Mouse (Mus musculus) stomach, postnatal 0 days (tissue): ENCODE measurements around the gene Plekhn1. TPM values are rescaled to one million over a fixed set of nuclear protein-coding genes. Genes with fewer than 3 reads are reported as not detected.
A peak's percentile ranks its signal among the peaks of the same experiment; 100 is the strongest.

Experiments
- ATAC-seq: fragments of 200-750 bp; cut with Nextera tagmentation; 2 replicates; pipeline ENCODE4 v1.8.0; 2017; ENCODE audit not compliant: low FRiP score, low TSS enrichment
- DNase-seq: peaks from one replicate; pipeline ENCODE4 v3.0.0-alpha.2; 2016; ENCODE audit warnings: low spot score
- H3K27ac ChIP-seq: fragments of 300-500 bp; sonication (generic); replicated peaks from 2 replicates; pipeline ENCODE4 v1.5.1; 2014; ENCODE audit warnings: mild to moderate bottlenecking, control low read depth
- H3K27me3 ChIP-seq: fragments of 300-500 bp; sonication (generic); 2 replicates; pipeline ENCODE4 v1.6.1; 2014; ENCODE audit warnings: low read length; ENCODE audit not compliant: control insufficient read depth, insufficient read depth
- H3K36me3 ChIP-seq: fragments of 300-500 bp; sonication (generic); 2 replicates; pipeline ENCODE4 v1.6.1; 2014; ENCODE audit warnings: low read length, mixed read lengths; ENCODE audit not compliant: control insufficient read depth, insufficient read depth
- H3K4me1 ChIP-seq: fragments of 300-500 bp; sonication (generic); replicated peaks from 2 replicates; pipeline ENCODE4 v1.6.1; 2014; ENCODE audit warnings: antibody characterized with exemption; ENCODE audit not compliant: control insufficient read depth, insufficient read depth
- H3K4me2 ChIP-seq: fragments of 300-500 bp; sonication (generic); replicated peaks from 2 replicates; pipeline ENCODE4 v1.6.1; 2014; ENCODE audit warnings: low read depth, mild to moderate bottlenecking, control low read depth, moderate library complexity
- H3K4me3 ChIP-seq: fragments of 300-500 bp; sonication (generic); 2 replicates; pipeline ENCODE4 v1.5.1; 2014; ENCODE audit warnings: low read depth, low read length, control low read depth
- H3K9ac ChIP-seq: fragments of 300-500 bp; sonication (generic); 2 replicates; pipeline ENCODE4 v1.6.1; 2014; ENCODE audit warnings: mild to moderate bottlenecking, low read length, control low read depth, mixed read lengths
- H3K9me3 ChIP-seq: fragments of 300-500 bp; sonication (generic); 2 replicates; pipeline ENCODE4 v1.6.1; 2016; ENCODE audit warnings: low read length; ENCODE audit not compliant: control insufficient read depth
- CTCF ChIP-seq: IDR thresholded peaks from 2 replicates; pipeline ENCODE4 v1.5.1; 2016; ENCODE audit warnings: antibody characterized with exemption, low read depth, mild to moderate bottlenecking, moderate library complexity
- EP300 ChIP-seq: optimal IDR thresholded peaks from 2 replicates; pipeline ENCODE3; 2016; ENCODE audit warnings: antibody characterized with exemption
- WGBS: fragments of 180-500 bp; shearing (Covaris S2); extraction: QIAGEN DNeasy Blood & Tissue Kit; methylation state at CpG from one replicate; pipeline ENCODE4 v1.1.7; 2014; 5-methylcytosine and 5-hydroxymethylcytosine counted together
- microRNA-seq: library from miRNA; unstranded; fragments of <30 nt; microRNA quantifications from one replicate; pipeline ENCODE4, GENCODE M21; 2016
- polyA plus RNA-seq: library from polyadenylated mRNA; unstranded; fragments of >200 nt; fragmentation: Nextera tagmentation; extraction: Ambion mirVana; gene quantifications from 2 replicates; pipeline ENCODE4 v1.2.1, GENCODE M21; 2015

Plekhn1 gene
- polyA plus RNA-seq, 1 experiment from 2014 or later, result 34.0 TPM

DNA sequence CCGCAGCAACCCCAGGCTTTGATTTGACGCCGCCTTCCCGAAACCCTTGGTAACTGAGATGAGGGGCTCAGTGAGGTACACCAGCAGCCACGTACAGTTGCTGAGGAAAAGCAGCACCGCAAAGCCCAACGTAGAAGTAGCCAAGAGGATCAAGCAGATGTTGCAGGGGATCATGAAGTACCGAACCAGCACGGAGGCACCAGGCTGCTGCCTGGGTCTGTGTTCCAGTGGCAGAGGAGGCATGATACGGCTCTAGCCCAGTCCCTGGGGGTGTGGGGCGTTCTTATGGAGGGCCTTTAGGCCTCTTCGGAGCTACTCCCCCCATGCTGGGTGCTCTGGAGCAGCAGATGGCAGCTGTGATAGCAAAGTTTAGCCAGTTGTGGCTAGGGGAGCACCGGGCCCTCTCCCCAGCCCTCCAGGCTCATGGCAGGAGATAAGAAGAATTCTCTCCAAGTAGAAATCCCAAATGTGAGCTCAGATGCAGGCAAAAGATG lies 49.2 kb downstream of the Plekhn1 start:
- TF ChIP-seq EP300 (no peak), CTCF (no peak)
- Histone ChIP-seq H3K4me3 (no peak overlapping the region), H3K9me3 (no peaks in the 10 kb centered on the region), H3K9ac (peak overlapping the region; percentile 8; the same call in 1 of the 2 replicates), H3K27me3 (no peaks in the 10 kb centered on the region), H3K4me1 (no peaks in the 10 kb centered on the region), H3K36me3 (no peaks in the 10 kb centered on the region), H3K27ac (no peak overlapping the region), H3K4me2 (no peak overlapping the region; the same call in 1 of the 2 replicates)
- DNase-seq, result no peak
- no peak for ATAC-seq
- WGBS, result 86% methylated on average over 13 of the region's 13 CpGs

DNA sequence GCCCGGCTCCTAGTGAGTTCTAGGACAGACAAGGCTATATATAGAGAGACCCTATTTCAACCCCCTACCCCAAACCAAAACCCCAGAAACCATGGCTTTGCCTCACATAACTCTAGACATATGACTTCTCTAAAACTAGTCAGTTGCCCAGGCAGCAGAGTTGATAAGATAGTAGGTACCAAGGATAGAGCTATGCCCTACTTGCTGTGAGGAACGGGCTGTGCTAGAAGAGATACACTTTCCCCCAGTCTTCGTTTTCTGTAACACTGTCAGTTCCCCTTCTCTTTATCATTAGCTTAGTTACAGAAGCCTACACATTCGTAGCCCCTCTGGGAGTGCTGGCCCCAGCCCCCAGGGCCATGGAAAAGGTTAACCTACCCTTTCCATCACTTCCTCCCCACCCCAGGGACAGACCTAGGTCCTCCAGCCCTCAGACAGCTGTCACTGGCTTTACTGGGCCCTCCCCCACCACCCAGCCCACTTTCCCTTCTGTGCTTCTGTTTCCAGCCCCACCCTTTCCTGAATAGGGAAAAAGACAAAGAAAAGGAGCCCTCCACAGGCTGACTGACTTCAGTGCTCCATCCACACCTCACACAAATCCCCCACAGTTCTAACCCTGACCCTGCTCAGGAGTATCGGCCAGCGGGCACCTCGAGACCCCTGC lies 50.2 kb downstream of the Plekhn1 start:
- H3K27me3 ChIP-seq, result no peaks in the 10 kb centered on the region
- WGBS, result 82% methylated on average over 7 of the region's 7 CpGs
- ATAC-seq (no peak), DNase-seq (no peak)
- H3K9ac ChIP-seq, result no peak overlapping the region
- H3K36me3 ChIP-seq, result no peaks in the 10 kb centered on the region
- H3K27ac ChIP-seq, result no peak overlapping the region
- no peaks in the 10 kb centered on the region for H3K4me1 ChIP-seq
- no peak for TF ChIP-seq EP300
- TF ChIP-seq CTCF, result no peak
- H3K4me3 ChIP-seq, result no peak overlapping the region
- H3K4me2 ChIP-seq, result no peak overlapping the region
- no peaks in the 10 kb centered on the region for H3K9me3 ChIP-seq

DNA sequence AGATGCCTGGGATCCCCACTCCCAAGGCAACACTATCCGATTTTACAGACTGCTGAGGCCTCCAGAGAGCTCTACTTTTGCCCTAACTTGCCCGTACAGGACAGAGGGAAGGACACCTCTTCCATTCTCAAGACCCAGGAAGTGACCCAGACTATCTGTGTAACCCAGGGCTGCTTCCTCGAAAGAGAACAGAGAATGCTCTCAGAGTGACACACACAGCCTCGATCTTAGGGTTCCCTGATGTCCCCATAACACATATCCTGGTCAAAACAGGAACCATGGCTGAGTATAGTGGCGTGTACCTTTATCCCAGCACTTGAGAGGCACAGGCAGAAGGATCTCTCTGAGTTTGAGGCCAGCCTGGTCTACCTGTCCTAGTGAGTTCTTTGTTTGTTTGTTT lies 50.9 kb downstream of the Plekhn1 start:
- no peaks in the 10 kb centered on the region for H3K27me3 ChIP-seq
- H3K4me1 ChIP-seq, result no peaks in the 10 kb centered on the region
- ATAC-seq (no peak), DNase-seq (no peak)
- 80% methylated on average over 5 of the region's 5 CpGs for WGBS
- no peak overlapping the region for H3K9ac ChIP-seq
- H3K36me3 ChIP-seq, result 0 out of 2 replicates have a peak, but pooled peaks cover 3% of the 10 kb centered on the region
- H3K4me2 ChIP-seq, result no peak overlapping the region
- no peak for TF ChIP-seq CTCF
- no peak for TF ChIP-seq EP300
- no peaks in the 10 kb centered on the region for H3K9me3 ChIP-seq
- H3K4me3 ChIP-seq, result no peak overlapping the region
- H3K27ac ChIP-seq, result no peak overlapping the region

DNA sequence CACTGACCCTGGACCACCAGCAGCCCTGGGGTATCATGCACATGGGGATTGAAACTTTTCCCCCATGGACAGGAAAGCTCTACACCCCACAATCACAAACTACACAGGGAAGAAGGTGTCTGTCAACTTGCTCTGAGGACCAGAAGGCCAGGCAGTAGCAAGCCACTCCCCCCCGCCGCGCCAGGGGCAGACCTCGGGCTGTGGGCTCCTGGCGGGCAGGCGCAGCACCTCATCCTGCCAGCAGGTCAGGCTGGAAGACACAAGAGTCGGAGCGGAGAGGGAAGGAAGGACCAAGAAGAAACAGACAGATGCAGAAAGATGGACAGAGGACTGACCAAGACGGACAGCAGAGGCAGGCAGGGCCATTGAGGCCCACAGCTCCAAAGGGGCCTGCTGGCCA lies 57.0 kb downstream of the Plekhn1 start:
- Histone ChIP-seq H3K9me3 (no peaks in the 10 kb centered on the region), H3K9ac (no peak overlapping the region), H3K4me3 (no peak overlapping the region), H3K36me3 (peaks cover 26% of the 10 kb centered on the region), H3K4me1 (no peaks in the 10 kb centered on the region), H3K27me3 (no peaks in the 10 kb centered on the region), H3K4me2 (no peak overlapping the region), H3K27ac (no peak overlapping the region)
- TF ChIP-seq EP300, result no peak
- TF ChIP-seq CTCF, result no peak
- WGBS, result 89% methylated on average over 9 of the region's 9 CpGs
- ATAC-seq (no peak), DNase-seq (no peak)

DNA sequence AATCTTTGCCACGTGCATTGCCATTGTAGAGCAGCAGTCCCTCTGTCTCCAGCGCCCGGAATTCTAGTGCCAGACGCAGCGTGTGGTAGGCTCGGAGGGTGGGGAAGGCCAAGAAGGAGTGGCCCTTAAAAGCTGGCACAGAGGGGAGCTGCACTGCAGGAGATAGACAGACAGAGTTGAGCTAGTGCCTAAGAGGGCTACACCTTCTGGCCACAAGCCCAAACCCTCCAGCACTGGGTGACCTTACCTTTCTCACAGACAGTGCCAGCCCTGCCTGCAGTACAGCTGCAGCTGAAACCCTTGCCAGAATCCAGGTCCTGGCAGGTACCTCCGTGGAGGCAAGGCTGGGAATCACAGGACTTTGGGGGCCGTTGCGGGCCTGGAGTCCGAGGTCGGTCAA lies 62.8 kb downstream of the Plekhn1 start:
- H3K4me2 ChIP-seq, result no peak overlapping the region
- no peaks in the 10 kb centered on the region for H3K4me1 ChIP-seq
- H3K9me3 ChIP-seq, result no peaks in the 10 kb centered on the region
- TF ChIP-seq EP300 (no peak), CTCF (no peak)
- H3K9ac ChIP-seq, result no peak overlapping the region
- no peaks in the 10 kb centered on the region for H3K27me3 ChIP-seq
- H3K36me3 ChIP-seq, result peaks cover 50% of the 10 kb centered on the region
- no peak overlapping the region for H3K27ac ChIP-seq
- no peak overlapping the region for H3K4me3 ChIP-seq
- DNase-seq (no peak), ATAC-seq (no peak)
- 89% methylated on average over 11 of the region's 11 CpGs for WGBS

Small RNA genes within 50 kb of the gene (microRNA-seq; reads per million reads assigned to microRNA genes)
- gene Mir7658, result 1.9 reads per million

Other genes with a start within 250 kb of the Plekhn1 start
- 9.0 and 9.4 TPM in 2 replicates for gene B3galt6, start 242.2 kb downstream of the Plekhn1 start, polyA plus RNA-seq
- gene Sdf4, start 242.0 kb downstream of the Plekhn1 start, polyA plus RNA-seq, result 129 and 137 TPM in 2 replicates
- gene Tnfrsf4, start 221.0 kb downstream of the Plekhn1 start, polyA plus RNA-seq, result 0.21 and 0.48 TPM in 2 replicates
- gene Tnfrsf18, start 208.7 kb downstream of the Plekhn1 start, polyA plus RNA-seq, result 2.2 and 3.3 TPM in 2 replicates
- 2.7 TPM in 2 replicates for gene Ttll10, start 175.4 kb downstream of the Plekhn1 start, polyA plus RNA-seq
- gene 9430015G10Rik, start 124.9 kb downstream of the Plekhn1 start, polyA plus RNA-seq, result 4.9 and 5.4 TPM in 2 replicates
- 7.6 and 7.7 TPM in 2 replicates for gene Rnf223, start 104.3 kb downstream of the Plekhn1 start, polyA plus RNA-seq
- 17.7 and 21.4 TPM in 2 replicates for gene Agrn, start 37.4 kb downstream of the Plekhn1 start, polyA plus RNA-seq
- gene Isg15, start 34.0 kb downstream of the Plekhn1 start, polyA plus RNA-seq, result 3.1 and 4.1 TPM in 2 replicates
- 1.2 and 1.6 TPM in 2 replicates for gene AW011738, start 31.6 kb downstream of the Plekhn1 start, polyA plus RNA-seq
- gene Perm1, start 19.0 kb downstream of the Plekhn1 start, polyA plus RNA-seq, result 4.0 and 4.6 TPM in 2 replicates
- gene Noc2l, start 1.2 kb upstream of the Plekhn1 start, polyA plus RNA-seq, result 30.2 and 30.6 TPM in 2 replicates
- 0.08 and 0.18 TPM in 2 replicates for gene Samd11, start 20.8 kb upstream of the Plekhn1 start, polyA plus RNA-seq
- gene Vmn2r-ps159, start 96.2 kb upstream of the Plekhn1 start, polyA plus RNA-seq, result not detected in 2 replicates